Mouse (Mus musculus): ENCODE measurements at regions not wholly inside any gene's neighbourhood (a gene's known extent, or its start where the extent isn't known, plus 50 kb on each side); places are given as distances from the start of the nearest gene placed in this dataset.
"Not testable (repeated sequence)": the region's sequence is repeated elsewhere in the genome, so short reads cannot be mapped to it uniquely, and the experiment has no call there.

GRCm38 (mm10) chr1:80969927-80970326 is 106.8 kb upstream of the Nyap2 start:
- no peak for DNase-seq

DNA sequence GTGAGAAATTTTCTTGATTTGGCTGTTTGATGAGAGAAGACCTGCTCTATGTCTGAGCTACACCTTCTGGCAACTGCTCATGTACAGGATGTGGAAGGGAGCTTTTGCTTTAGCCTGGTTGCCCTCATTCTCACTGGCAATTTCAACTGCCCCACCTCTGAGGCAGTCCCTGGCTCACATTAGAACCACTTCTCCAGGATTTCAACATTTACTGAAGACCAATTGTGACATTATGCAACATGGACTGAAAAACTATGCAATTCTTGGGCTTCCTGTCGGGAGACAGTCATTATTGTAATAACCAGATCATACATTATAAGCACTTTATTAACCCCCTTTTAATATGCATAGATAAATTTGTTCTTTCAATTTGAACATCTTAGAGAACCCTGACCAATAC is 107.6 kb upstream of the Nyap2 start:
- DNase-seq = no peak

- DNase-seq = no peak
Observed at GRCm38 (mm10) chr1:80965792-80966191, 111.0 kb upstream of the Nyap2 start.

GRCm38 (mm10) chr1:80964376-80964775 is 112.4 kb upstream of the Nyap2 start:
- no peak for DNase-seq

DNA sequence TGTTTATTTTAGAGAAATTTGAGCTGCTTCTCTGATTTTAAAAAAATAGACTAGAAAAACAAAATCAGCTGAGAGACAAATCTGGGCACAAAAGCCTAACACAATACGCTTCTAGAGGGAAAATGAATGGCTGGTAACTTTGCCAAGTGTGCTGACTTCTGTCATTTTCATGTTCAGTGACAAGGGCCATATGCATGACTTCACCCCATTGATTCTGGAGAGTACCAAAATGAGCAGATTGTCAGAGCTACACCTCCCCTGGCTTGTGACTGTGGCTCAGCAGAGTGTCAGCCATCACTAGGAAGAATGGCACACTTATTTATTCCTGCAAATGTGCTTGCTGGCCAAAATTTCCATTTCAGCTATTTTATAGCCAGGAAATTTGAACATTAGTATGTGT is 112.9 kb upstream of the Nyap2 start:
- no peak for DNase-seq

DNA sequence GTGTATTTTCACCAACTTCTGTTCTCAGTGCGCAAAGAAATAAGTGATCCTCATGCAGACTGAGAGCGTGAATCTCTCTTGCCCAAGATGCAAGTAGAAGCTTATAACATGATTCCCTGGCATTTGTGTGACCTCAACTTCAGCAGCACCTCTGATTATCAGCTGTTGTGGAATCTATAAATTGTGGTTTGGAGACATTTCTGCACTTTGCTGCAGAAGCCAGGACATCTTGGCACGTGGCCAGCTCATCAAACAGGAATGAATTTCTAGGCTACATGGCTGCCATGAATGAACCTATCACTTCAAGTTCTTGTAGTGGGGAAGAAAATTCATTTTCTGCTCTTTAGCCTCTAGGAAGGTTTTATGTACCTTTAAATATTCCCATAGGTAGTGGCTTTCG is 126.3 kb upstream of the Nyap2 start:
- no peak for DNase-seq

DNA sequence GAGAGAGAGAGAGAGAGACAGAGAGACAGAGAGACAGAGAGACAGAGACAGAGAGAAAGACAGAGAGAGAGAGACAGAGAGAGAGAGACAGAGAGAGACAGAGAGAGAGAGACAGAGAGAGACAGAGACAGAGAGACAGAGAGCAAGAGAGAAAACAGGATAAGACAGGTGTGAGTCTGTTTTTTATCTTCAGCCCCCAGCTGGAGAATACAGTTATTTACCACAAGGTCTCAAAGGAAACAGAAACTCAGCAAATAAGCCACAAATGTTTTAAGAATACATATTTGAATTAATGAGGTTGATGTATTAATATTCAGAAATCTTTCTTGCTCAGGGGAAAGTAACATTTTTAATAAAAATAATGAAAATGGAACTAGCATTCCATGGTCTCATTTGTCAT is 130.7 kb upstream of the Nyap2 start:
- not testable (repeated sequence) for DNase-seq

- no peak for DNase-seq
Observed at GRCm38 (mm10) chr1:80939372-80939771, 137.4 kb upstream of the Nyap2 start.

- DNase-seq = no peak
Observed at GRCm38 (mm10) chr1:80899281-80899680, 141.0 kb upstream of the Dock10 start.

- DNase-seq = no peak
Observed at GRCm38 (mm10) chr1:80874140-80874849, 116.0 kb upstream of the Dock10 start.

- DNase-seq = no peak
Observed at GRCm38 (mm10) chr1:80873596-80873995, 115.3 kb upstream of the Dock10 start.

- no peak for DNase-seq
Observed at GRCm38 (mm10) chr1:80868805-80869204, 110.5 kb upstream of the Dock10 start.

DNA sequence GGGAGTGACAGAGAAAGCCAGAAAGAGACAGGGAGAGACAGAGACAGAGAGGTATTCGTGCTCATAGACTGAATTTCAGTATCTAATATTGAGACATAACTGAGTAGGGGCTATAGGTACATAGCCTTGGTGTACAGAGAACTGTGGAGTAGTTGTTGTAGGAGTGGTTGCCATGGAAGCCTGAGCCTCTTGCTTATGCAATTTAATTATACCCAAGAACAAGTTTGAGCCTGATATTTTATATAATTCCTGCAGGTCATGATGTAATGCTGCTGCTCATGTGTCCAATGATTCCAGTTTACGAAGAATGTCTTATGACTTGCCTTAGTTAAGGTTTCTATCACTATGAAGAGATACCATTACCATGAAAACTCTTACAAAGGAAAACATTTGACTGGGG is 98.7 kb upstream of the Dock10 start:
- no peak for DNase-seq

DNA sequence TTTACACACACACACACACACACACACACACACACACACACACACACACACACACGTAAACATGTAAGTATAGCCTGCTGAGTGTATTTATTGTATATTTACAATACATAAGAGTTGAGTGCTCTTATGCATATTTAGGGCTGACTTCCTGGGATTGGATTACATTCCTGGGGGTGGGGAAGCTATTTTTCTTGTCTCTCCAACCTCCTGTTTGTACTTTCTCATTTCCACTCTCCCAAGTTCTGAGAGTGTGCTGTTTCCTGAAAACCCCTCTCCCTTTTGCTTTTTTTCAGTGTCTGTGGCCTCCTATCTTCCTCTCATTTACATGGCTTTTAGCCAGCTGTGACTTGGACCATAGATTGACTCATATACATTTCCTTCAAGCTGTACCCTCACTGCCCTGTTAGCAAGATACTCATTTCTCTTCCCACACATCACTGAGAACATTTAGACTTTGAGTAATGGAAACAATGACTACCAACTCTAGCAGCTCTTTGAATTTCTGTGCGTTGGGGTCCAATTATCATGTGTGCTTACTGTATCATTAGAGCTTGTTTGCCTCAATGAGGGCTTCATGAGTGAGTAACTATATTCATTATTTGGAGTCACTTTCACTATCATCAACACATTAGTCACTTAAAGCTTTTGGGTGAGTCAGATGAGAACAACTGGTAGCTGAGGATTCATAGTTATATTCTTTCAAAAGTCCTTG is 96.8 kb upstream of the Dock10 start:
- DNase-seq = no peak

DNA sequence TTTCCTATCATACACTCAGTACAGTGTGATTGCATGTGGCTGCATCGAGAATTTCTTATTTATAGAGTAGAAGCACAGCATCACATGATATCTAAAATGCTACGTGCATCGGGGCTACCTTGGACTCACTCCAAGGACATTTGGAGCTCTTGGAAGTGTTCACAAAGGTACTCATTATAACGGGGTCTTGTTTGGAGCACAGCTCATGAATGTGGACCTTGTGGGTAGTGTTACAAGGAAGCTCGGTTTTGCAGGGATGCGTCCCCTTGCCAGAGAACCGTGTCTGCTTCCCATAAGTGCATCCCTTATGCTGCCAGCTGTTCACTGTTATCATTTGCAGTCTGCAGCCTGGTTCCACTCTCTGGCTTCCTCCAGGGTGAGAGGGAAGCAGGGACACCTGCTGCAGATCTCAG is 96.0 kb upstream of the Dock10 start:
- DNase-seq = no peak

- DNase-seq = no peak
Observed at GRCm38 (mm10) chr1:80852761-80853160, 94.4 kb upstream of the Dock10 start.

GRCm38 (mm10) chr1:80830196-80830794 is 72.0 kb upstream of the Dock10 start:
- peak; percentile 14 for DNase-seq

- DNase-seq = no peak
Observed at GRCm38 (mm10) chr1:80826383-80826782, 68.1 kb upstream of the Dock10 start.

GRCm38 (mm10) chr1:80823953-80824352 is 65.6 kb upstream of the Dock10 start:
- no peak for DNase-seq

- DNase-seq = no peak
Observed at GRCm38 (mm10) chr1:80822185-80822584, 63.9 kb upstream of the Dock10 start.

DNA sequence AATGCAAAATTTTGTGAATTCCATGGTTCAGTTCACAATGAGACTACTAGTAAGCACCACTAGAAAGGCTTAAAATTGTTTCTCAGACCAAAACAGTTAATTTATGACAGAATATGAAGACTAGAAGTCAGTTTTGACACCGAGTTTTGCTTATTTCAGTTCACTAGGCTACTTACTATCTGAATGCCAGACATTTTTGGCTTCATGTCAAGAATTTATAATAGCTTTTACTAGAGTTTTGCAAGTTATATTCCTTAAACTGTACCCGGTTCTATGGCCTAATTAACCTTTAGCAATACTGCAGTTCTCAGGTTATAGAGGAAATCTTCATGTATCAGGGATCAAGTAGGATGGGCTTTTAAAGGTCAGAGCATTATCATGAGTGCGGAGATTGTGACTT is 54.6 kb upstream of the Dock10 start:
- no peak for DNase-seq

All from kidney, postnatal 14 days (tissue).